In genomic region chr6:52260654-52261575, GRCm38 (mm10) we compare ENCODE assay signal across 8 mouse cellular contexts. TPM values are rescaled to one million over a fixed set of nuclear protein-coding genes. Genes with fewer than 3 reads are reported as not detected.
DNase-seq lines count a peak whose midpoint lies in the region; ATAC-seq lines count a peak whose summit lies in the region.

Gene Hoxa13 (minus strand): TSS chr6:52260880.

- H3K27me3 ChIP-seq in megakaryocyte, embryonic 14.5 days (replicated peaks): peaks cover 94% of the 10 kb centered on the region
- H3K27me3 ChIP-seq in embryonic facial prominence, embryonic 12.5 days: peaks cover 88% of the 10 kb centered on the region
- H3K27me3 ChIP-seq in limb, embryonic 10.5 days (ENCODE audit: low read depth, poor library complexity, severe bottlenecking): peaks cover 86% of the 10 kb centered on the region
- H3K27me3 ChIP-seq in neural tube, embryonic 15.5 days (replicated peaks): peaks cover 81% of the 10 kb centered on the region

- peak within 1 kb of the TSS; percentile 53 for H3K4me2 ChIP-seq in embryonic facial prominence, embryonic 12.5 days (replicated peaks)
- peak within 1 kb of the TSS; percentile 48 for H3K4me2 ChIP-seq in neural tube, embryonic 15.5 days

- H3K4me3 ChIP-seq in megakaryocyte, embryonic 14.5 days (replicated peaks): peak within 1 kb of the TSS; percentile 87
- peak within 1 kb of the TSS; percentile 34 for H3K4me3 ChIP-seq in embryonic facial prominence, embryonic 12.5 days
- peak within 1 kb of the TSS; percentile 53 for H3K4me3 ChIP-seq in limb, embryonic 10.5 days
- peak within 1 kb of the TSS; percentile 20 for H3K4me3 ChIP-seq in neural tube, embryonic 15.5 days (replicated peaks)

- H3K9me3 ChIP-seq in megakaryocyte, embryonic 14.5 days: peaks cover 7% of the 10 kb centered on the region; the same call in 1 of the 2 replicates
- H3K9me3 ChIP-seq in embryonic facial prominence, embryonic 12.5 days: no peaks in the 10 kb centered on the region
- H3K9me3 ChIP-seq in limb, embryonic 10.5 days (replicated peaks): no peaks in the 10 kb centered on the region
- no peaks in the 10 kb centered on the region for H3K9me3 ChIP-seq in neural tube, embryonic 15.5 days (replicated peaks)

- H3K27ac ChIP-seq in embryonic facial prominence, embryonic 12.5 days: no peak within 1 kb of the TSS
- peak within 1 kb of the TSS; percentile 85 for H3K27ac ChIP-seq in limb, embryonic 10.5 days
- H3K27ac ChIP-seq in neural tube, embryonic 15.5 days (replicated peaks): no peak within 1 kb of the TSS

- H3K4me1 ChIP-seq in megakaryocyte, embryonic 14.5 days: peaks cover 45% of the 10 kb centered on the region
- peaks cover 4% of the 10 kb centered on the region; the same call in 1 of the 2 replicates for H3K4me1 ChIP-seq in embryonic facial prominence, embryonic 12.5 days
- H3K4me1 ChIP-seq in limb, embryonic 10.5 days: peaks cover 42% of the 10 kb centered on the region
- H3K4me1 ChIP-seq in neural tube, embryonic 15.5 days: peaks cover 11% of the 10 kb centered on the region

- peak; percentile 80 for DNase-seq in limb, embryonic 10.5 days (ENCODE audit: low spot score)
- DNase-seq in cerebellum, postnatal 36 days: no peak
- DNase-seq in layer of hippocampus, adult 9-10 months (ENCODE audit: low spot score): no peak

- no peaks in the 10 kb centered on the region for H3K36me3 ChIP-seq in megakaryocyte, embryonic 14.5 days (replicated peaks; ENCODE audit: low read length)
- no peaks in the 10 kb centered on the region for H3K36me3 ChIP-seq in embryonic facial prominence, embryonic 12.5 days
- no peaks in the 10 kb centered on the region for H3K36me3 ChIP-seq in limb, embryonic 10.5 days
- no peaks in the 10 kb centered on the region for H3K36me3 ChIP-seq in neural tube, embryonic 15.5 days

- no peak for ATAC-seq in megakaryocyte, adult 5-6 weeks (ENCODE audit: poor library complexity, severe bottlenecking)
- ATAC-seq in embryonic facial prominence, embryonic 12.5 days (ENCODE audit: insufficient number of reproducible peaks, insufficient read depth, low FRiP score, low TSS enrichment): peak; percentile 64; the same call in 1 of the 2 replicates
- peak; percentile 53; the same call in 1 of the 2 replicates for ATAC-seq in neural tube, embryonic 15.5 days (ENCODE audit: low FRiP score)
- no peak for ATAC-seq in inflammation-experienced regulatory T-cells, adult 6 months

- WGBS in embryonic facial prominence, embryonic 12.5 days: under 1% methylated on average over 39 of the region's 72 CpGs
- WGBS in limb, embryonic 10.5 days: under 1% methylated on average over 66 of the region's 72 CpGs
- under 1% methylated on average over 56 of the region's 72 CpGs for WGBS in neural tube, embryonic 15.5 days

- H3K9ac ChIP-seq in embryonic facial prominence, embryonic 12.5 days: no peak within 1 kb of the TSS
- no peak within 1 kb of the TSS for H3K9ac ChIP-seq in neural tube, embryonic 15.5 days (replicated peaks)

RNA-seq across cellular contexts. Expression of gene Hoxa13, which starts in this region (rescaled TPM):
- polyA plus RNA-seq in megakaryocyte, embryonic 14.5 days (2012; ENCODE audit: insufficient read depth, low replicate concordance): not detected in 2 replicates
- not detected in 2 replicates for total RNA-seq in megakaryocyte, adult 5-6 weeks (2015)
- total RNA-seq in megakaryocyte, adult 5-6 weeks (2017): not detected in 2 replicates
- polyA plus RNA-seq in embryonic facial prominence, embryonic 12.5 days (2016; fragmentation: Nextera tagmentation; extraction: Ambion mirVana): not detected in 2 replicates
- 2.7 and 11.1 TPM in 2 replicates for polyA plus RNA-seq in limb, embryonic 10.5 days (2016; fragmentation: Nextera tagmentation; extraction: Ambion mirVana)
- polyA plus RNA-seq in neural tube, embryonic 15.5 days (2015; fragmentation: Nextera tagmentation; extraction: Ambion mirVana): 0.08 and 0.26 TPM in 2 replicates
- not detected for polyA plus RNA-seq in inflammation-experienced regulatory T-cells, adult 6 months (2017; shearing (Covaris generic))

Comparison
In these comparisons a context has a peak if more than half of its experiments do, and no peak if none do; other contexts are left out.
1. Peak in ATAC-seq, H3K4me3 ChIP-seq and H3K4me2 ChIP-seq in embryonic facial prominence, embryonic 12.5 days; RNA of the gene not detected or under 1 TPM.
2. Peak in ATAC-seq, H3K4me3 ChIP-seq and H3K4me2 ChIP-seq in neural tube, embryonic 15.5 days; RNA of the gene not detected or under 1 TPM.
3. H3K4me3 ChIP-seq: peak in every context shown above with its lines; median percentile 87 in megakaryocyte, embryonic 14.5 days; 53 in limb, embryonic 10.5 days; 34 in embryonic facial prominence, embryonic 12.5 days; 20 in neural tube, embryonic 15.5 days.